Mouse (Mus musculus): ENCODE results near the gene Tmem150c.

DNA sequence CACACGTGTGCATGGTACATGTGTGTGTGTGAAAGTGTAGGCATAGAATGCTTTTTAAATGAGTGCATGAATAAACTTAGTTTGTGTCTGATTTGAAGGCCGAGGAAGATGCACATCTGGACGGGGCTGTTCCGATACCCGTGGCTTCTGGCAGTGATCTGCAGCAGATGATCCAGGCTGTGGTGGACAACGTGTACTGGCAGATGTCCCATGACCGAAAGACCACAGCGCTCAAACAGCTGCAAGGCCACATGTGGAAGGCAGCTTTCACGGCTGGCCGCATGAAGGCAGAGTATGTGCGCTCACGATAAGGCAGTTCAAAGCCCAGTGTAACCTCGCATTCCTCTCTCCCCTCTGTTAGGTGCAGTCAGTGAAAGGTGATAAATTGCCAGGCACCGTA is 98.7 kb downstream of the Tmem150c start:
- TF ChIP-seq TAL1 (IDR thresholded peaks at IDR 0.05; ENCODE audit: low read length), result no peak
- TF ChIP-seq GATA1 (IDR thresholded peaks at IDR 0.05; ENCODE audit: low read length), result no peak
